Mouse (Mus musculus): ENCODE results near the gene Ccdc91. TPM values are rescaled to one million over a fixed set of nuclear protein-coding genes. Genes with fewer than 3 reads are reported as not detected.

Gene Ccdc91
- polyA plus RNA-seq, 1 experiment: 20.4 TPM

GRCm38 (mm10) chr6:147664339-147664738 is 188.7 kb downstream of the Ccdc91 start:
- Histone ChIP-seq H3ac (ENCODE audit: control insufficient read depth, insufficient read length, low read depth) (no peak overlapping the region), H3K79me3 (ENCODE audit: low read depth) (no peaks in the 10 kb centered on the region), H3K79me2 (ENCODE audit: control insufficient read depth, insufficient read depth) (no peaks in the 10 kb centered on the region), H3K4me3 (ENCODE audit: insufficient read depth, poor library complexity, severe bottlenecking) (no peak overlapping the region), H3K36me3 (ENCODE audit: control insufficient read depth, insufficient read depth) (no peaks in the 10 kb centered on the region), H3K27me3 (ENCODE audit: control insufficient read depth, insufficient read depth, insufficient read length) (no peaks in the 10 kb centered on the region)
- TF ChIP-seq FOSL1 (IDR thresholded peaks at IDR 0.05; ENCODE audit: insufficient read depth, low read length, poor library complexity, severe bottlenecking): no peak
- TF ChIP-seq CEBPB (IDR thresholded peaks at IDR 0.05; ENCODE audit: low read depth): peak; percentile 78
- TF ChIP-seq USF1 (IDR thresholded peaks at IDR 0.05; ENCODE audit: low read depth): no peak

- Histone ChIP-seq H3K79me2 (ENCODE audit: control insufficient read depth, insufficient read depth) (no peaks in the 10 kb centered on the region), H3K4me3 (ENCODE audit: insufficient read depth, poor library complexity, severe bottlenecking) (no peak overlapping the region), H3ac (ENCODE audit: control insufficient read depth, insufficient read length, low read depth) (no peak overlapping the region), H3K79me3 (ENCODE audit: low read depth) (no peaks in the 10 kb centered on the region), H3K27me3 (ENCODE audit: control insufficient read depth, insufficient read depth, insufficient read length) (no peaks in the 10 kb centered on the region), H3K36me3 (ENCODE audit: control insufficient read depth, insufficient read depth) (no peaks in the 10 kb centered on the region)
- TF ChIP-seq MYOD1 (IDR thresholded peaks at IDR 0.05; ENCODE audit: control insufficient read depth, insufficient read length, low read depth): no peak
- TF ChIP-seq MAX (IDR thresholded peaks at IDR 0.05): no peak
- no peak for TF ChIP-seq MYOG (IDR thresholded peaks at IDR 0.05; ENCODE audit: control insufficient read depth, extremely low read depth, insufficient read length)
- TF ChIP-seq USF1 (IDR thresholded peaks at IDR 0.05; ENCODE audit: low read depth): no peak
- TF ChIP-seq CEBPB (IDR thresholded peaks at IDR 0.05; ENCODE audit: low read depth): no peak
- no peak for TF ChIP-seq FOSL1 (IDR thresholded peaks at IDR 0.05; ENCODE audit: insufficient read depth, low read length, poor library complexity, severe bottlenecking)
- no peak for TF ChIP-seq CTCF (IDR thresholded peaks at IDR 0.05; ENCODE audit: control insufficient read depth, insufficient read depth, insufficient read length)
Observed at GRCm38 (mm10) chr6:147671366-147671765, 195.7 kb downstream of the Ccdc91 start.

GRCm38 (mm10) chr6:147672481-147672880 is 196.9 kb downstream of the Ccdc91 start:
- Histone ChIP-seq H3ac (ENCODE audit: control insufficient read depth, insufficient read length, low read depth) (no peak overlapping the region), H3K79me2 (ENCODE audit: control insufficient read depth, insufficient read depth) (no peaks in the 10 kb centered on the region), H3K36me3 (ENCODE audit: control insufficient read depth, insufficient read depth) (no peaks in the 10 kb centered on the region), H3K27me3 (ENCODE audit: control insufficient read depth, insufficient read depth, insufficient read length) (no peaks in the 10 kb centered on the region), H3K79me3 (ENCODE audit: low read depth) (no peaks in the 10 kb centered on the region), H3K4me3 (ENCODE audit: insufficient read depth, poor library complexity, severe bottlenecking) (no peak overlapping the region)
- TF ChIP-seq USF1 (IDR thresholded peaks at IDR 0.05; ENCODE audit: low read depth): no peak
- TF ChIP-seq MAX (IDR thresholded peaks at IDR 0.05): no peak
- TF ChIP-seq MYOD1 (IDR thresholded peaks at IDR 0.05; ENCODE audit: control insufficient read depth, insufficient read length, low read depth): no peak

GRCm38 (mm10) chr6:147675022-147675733 is 199.6 kb downstream of the Ccdc91 start:
- TF ChIP-seq FOSL1 (IDR thresholded peaks at IDR 0.05; ENCODE audit: insufficient read depth, low read length, poor library complexity, severe bottlenecking): no peak
- no peak for TF ChIP-seq MAX (IDR thresholded peaks at IDR 0.05)

GRCm38 (mm10) chr6:147676214-147676613 is 200.6 kb downstream of the Ccdc91 start:
- H3ac ChIP-seq (ENCODE audit: control insufficient read depth, insufficient read length, low read depth): no peak overlapping the region
- H3K79me2 ChIP-seq (ENCODE audit: control insufficient read depth, insufficient read depth): no peaks in the 10 kb centered on the region
- no peaks in the 10 kb centered on the region for H3K27me3 ChIP-seq (ENCODE audit: control insufficient read depth, insufficient read depth, insufficient read length)
- TF ChIP-seq MAX (IDR thresholded peaks at IDR 0.05) (no peak), MYOG (IDR thresholded peaks at IDR 0.05; ENCODE audit: control insufficient read depth, extremely low read depth, insufficient read length) (no peak), MYOD1 (IDR thresholded peaks at IDR 0.05; ENCODE audit: control insufficient read depth, insufficient read length, low read depth) (no peak), CEBPB (IDR thresholded peaks at IDR 0.05; ENCODE audit: low read depth) (no peak), USF1 (IDR thresholded peaks at IDR 0.05; ENCODE audit: low read depth) (no peak), FOSL1 (IDR thresholded peaks at IDR 0.05; ENCODE audit: insufficient read depth, low read length, poor library complexity, severe bottlenecking) (no peak), CTCF (IDR thresholded peaks at IDR 0.05; ENCODE audit: control insufficient read depth, insufficient read depth, insufficient read length) (no peak)
- H3K4me3 ChIP-seq (ENCODE audit: insufficient read depth, poor library complexity, severe bottlenecking): no peak overlapping the region
- H3K36me3 ChIP-seq (ENCODE audit: control insufficient read depth, insufficient read depth): no peaks in the 10 kb centered on the region
- H3K79me3 ChIP-seq (ENCODE audit: low read depth): no peaks in the 10 kb centered on the region

More at GRCm38 (mm10) chr6:147675022-147675733, 199.6 kb downstream of the Ccdc91 start:
- Histone ChIP-seq H3K79me3 (ENCODE audit: low read depth) (no peaks in the 10 kb centered on the region), H3K27me3 (ENCODE audit: control insufficient read depth, insufficient read depth, insufficient read length) (no peaks in the 10 kb centered on the region), H3K4me3 (ENCODE audit: insufficient read depth, poor library complexity, severe bottlenecking) (no peak overlapping the region), H3ac (ENCODE audit: control insufficient read depth, insufficient read length, low read depth) (no peak overlapping the region), H3K79me2 (ENCODE audit: control insufficient read depth, insufficient read depth) (no peaks in the 10 kb centered on the region), H3K36me3 (ENCODE audit: control insufficient read depth, insufficient read depth) (no peaks in the 10 kb centered on the region)

Other genes starting within 250 kb of the Ccdc91 start
- gene Pthlh, start 211.6 kb upstream of the Ccdc91 start, polyA plus RNA-seq (2012; fragmentation: generic; extraction: Trizol): 0.04 TPM